Mouse (Mus musculus): ENCODE measurements at regions not wholly inside any gene's neighbourhood (a gene's known extent, or its start where the extent isn't known, plus 50 kb on each side); places are given as distances from the start of the nearest gene placed in this dataset.
"Not testable (repeated sequence)": the region's sequence is repeated elsewhere in the genome, so short reads cannot be mapped to it uniquely, and the experiment has no call there.

GRCm38 (mm10) chr15:8766208-8766607 lies 55.6 kb upstream of the Slc1a3 start:
- not testable (repeated sequence) for DNase-seq

- DNase-seq, result no peak
These were observed 51.2 kb upstream of the Slc1a3 start for GRCm38 (mm10) chr15:8761741-8762271.

- DNase-seq, result no peak
These were observed 50.6 kb upstream of the Slc1a3 start for GRCm38 (mm10) chr15:8761132-8761531.
